Mouse (Mus musculus) embryonic fibroblast, embryonic 13.5 days (primary cell): ENCODE measurements around the gene Glis2. TPM values are rescaled to one million over a fixed set of nuclear protein-coding genes. Genes with fewer than 3 reads are reported as not detected.

Experiments used
- H3K27ac ChIP-seq: 2 replicates; pipeline ENCODE4 v1.5.1; 2012; ENCODE audit warnings: low read length, control low read depth, inconsistent platforms; ENCODE audit not compliant: insufficient read depth
- H3K4me1 ChIP-seq: 2 replicates; pipeline ENCODE4 v1.6.1; 2011; ENCODE audit warnings: low read length; ENCODE audit not compliant: control insufficient read depth, insufficient read depth
- H3K4me3 ChIP-seq: 2 replicates; pipeline ENCODE4 v1.5.1; 2011; ENCODE audit warnings: mild to moderate bottlenecking, control low read depth, low read length; ENCODE audit not compliant: insufficient read depth
- CTCF ChIP-seq: IDR thresholded peaks from 2 replicates; pipeline ENCODE4 v1.5.1; 2011; ENCODE audit warnings: mild to moderate bottlenecking, control low read depth, low read length, moderate library complexity, borderline replicate concordance; ENCODE audit not compliant: insufficient read depth
- POLR2A ChIP-seq: IDR thresholded peaks from 2 replicates; pipeline ENCODE4 v1.6.1; 2011; ENCODE audit warnings: low read depth, mild to moderate bottlenecking, control low read depth, low read length, moderate library complexity
- polyA plus RNA-seq: library from polyadenylated mRNA; stranded (reverse); fragments of >200 nt; gene quantifications from 2 replicates; pipeline ENCODE4 v1.2.4, GENCODE M21; 2011; ENCODE audit warnings: low read depth; ENCODE audit not compliant: missing spikeins, insufficient read length

The Glis2 gene
- polyA plus RNA-seq, 1 experiment: 64.0 TPM

DNA sequence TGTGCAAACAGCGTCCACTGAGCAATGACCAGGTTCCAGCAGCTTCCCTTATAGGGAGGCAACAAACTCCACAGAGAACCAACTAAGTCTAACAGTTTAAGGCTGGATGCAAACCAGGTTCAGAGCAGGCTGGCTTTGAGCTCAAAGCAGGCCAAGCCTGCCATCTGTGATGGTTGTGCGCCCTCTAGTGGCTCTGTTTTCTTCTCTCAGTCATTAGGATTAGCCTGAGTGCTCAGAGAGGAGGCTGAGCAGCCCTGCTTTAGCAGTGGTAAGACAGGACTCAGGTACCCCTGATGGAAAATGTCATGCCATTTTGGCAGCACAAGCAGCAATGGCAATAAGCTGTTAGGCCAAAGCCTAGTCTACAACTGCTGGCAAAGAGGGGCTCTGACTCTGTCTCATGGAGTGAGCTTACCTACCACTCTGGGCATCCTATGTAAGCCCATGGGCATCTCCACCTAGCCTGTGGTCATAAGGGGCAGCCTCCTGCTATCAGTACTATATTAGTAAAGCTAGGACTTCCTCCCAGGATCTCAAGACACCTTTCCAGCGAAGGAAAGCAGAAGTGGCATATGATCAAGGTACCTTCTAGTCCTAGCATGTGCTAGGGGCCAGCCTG is 72.8 kb downstream of the Glis2 start:
- no peak overlapping the region for H3K27ac ChIP-seq
- no peaks in the 10 kb centered on the region for H3K4me1 ChIP-seq
- TF ChIP-seq CTCF (peak; percentile 89), POLR2A (no peak)
- H3K4me3 ChIP-seq: no peak overlapping the region

DNA sequence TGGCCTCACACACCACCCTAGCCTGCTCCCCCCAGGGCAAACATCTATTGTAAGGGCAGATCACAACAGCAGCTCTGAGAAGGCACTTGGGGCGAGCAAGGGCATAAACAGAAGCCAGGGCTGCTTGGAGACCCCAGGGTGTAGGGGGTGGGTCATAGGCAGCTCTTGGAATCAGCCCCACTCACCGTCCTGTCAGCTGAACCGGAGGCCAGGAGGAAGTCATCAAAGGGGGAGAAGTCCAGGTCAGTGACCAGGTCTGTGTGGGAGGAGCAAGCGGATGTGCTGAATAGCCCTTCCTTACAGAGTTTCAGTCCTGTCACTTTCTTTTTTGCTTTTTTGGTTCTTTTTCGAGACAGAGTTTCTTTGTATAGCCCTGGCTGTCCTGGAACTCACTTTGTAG is 75.8 kb downstream of the Glis2 start:
- no peaks in the 10 kb centered on the region for H3K4me1 ChIP-seq
- no peak overlapping the region for H3K27ac ChIP-seq
- TF ChIP-seq POLR2A (no peak), CTCF (no peak)
- H3K4me3 ChIP-seq: no peak overlapping the region

DNA sequence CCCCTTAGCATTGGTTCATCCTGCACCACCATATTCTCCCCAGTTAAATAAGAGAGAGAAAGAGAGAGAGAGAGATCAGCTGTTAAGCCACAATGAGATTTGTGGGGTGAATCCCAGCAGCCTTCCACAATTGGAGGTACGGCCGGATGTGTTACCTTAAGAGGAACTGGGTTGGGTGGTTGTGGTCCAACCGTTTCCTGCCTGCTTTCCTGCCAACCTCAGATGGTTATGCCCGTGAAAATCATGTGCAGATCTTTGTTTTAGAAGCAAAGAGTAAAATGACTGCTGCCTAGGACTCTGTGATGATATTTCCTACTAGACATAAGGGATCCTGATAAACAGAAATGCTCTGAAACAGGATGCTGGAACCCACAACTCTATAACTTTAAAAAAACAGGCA is 79.6 kb downstream of the Glis2 start:
- no peaks in the 10 kb centered on the region for H3K4me1 ChIP-seq
- H3K27ac ChIP-seq: no peak overlapping the region
- no peak overlapping the region for H3K4me3 ChIP-seq
- no peak for TF ChIP-seq POLR2A
- TF ChIP-seq CTCF: no peak

Other genes with a start within 250 kb of the Glis2 start
- gene Adcy9, start 174.2 kb upstream of the Glis2 start, polyA plus RNA-seq: 2.3 and 2.8 TPM in 2 replicates
- 3.9 and 5.9 TPM in 2 replicates for gene Srl, start 52.9 kb upstream of the Glis2 start, polyA plus RNA-seq
- 3.4 and 6.9 TPM in 2 replicates for gene Tfap4, start 34.9 kb upstream of the Glis2 start, polyA plus RNA-seq
- 30.5 and 33.1 TPM in 2 replicates for gene Pam16, start 30.3 kb downstream of the Glis2 start, polyA plus RNA-seq
- 72.1 and 79.5 TPM in 2 replicates for gene Vasn, start 45.2 kb downstream of the Glis2 start, polyA plus RNA-seq
- 39.7 and 47.6 TPM in 2 replicates for gene Dnaja3, start 45.3 kb downstream of the Glis2 start, polyA plus RNA-seq
- gene Coro7, start 85.1 kb downstream of the Glis2 start, polyA plus RNA-seq: 17.7 and 23.3 TPM in 2 replicates
- gene Nmral1, start 124.6 kb downstream of the Glis2 start, polyA plus RNA-seq: 9.7 and 14.8 TPM in 2 replicates
- gene Hmox2, start 131.6 kb downstream of the Glis2 start, polyA plus RNA-seq: 47.7 and 50.0 TPM in 2 replicates
- gene Cdip1, start 195.6 kb downstream of the Glis2 start, polyA plus RNA-seq: 30.3 and 34.1 TPM in 2 replicates
- not detected in 2 replicates for gene 4930562C15Rik, start 240.7 kb downstream of the Glis2 start, polyA plus RNA-seq